Mouse (Mus musculus): ENCODE measurements around the gene Ppp1r21.

Ppp1r21 gene

GRCm38 (mm10) chr17:88613172-88613571, 83.3 kb downstream of the Ppp1r21 start:
- in situ Hi-C loops (cut with MboI): no loop called here

GRCm38 (mm10) chr17:88613721-88614120, 83.8 kb downstream of the Ppp1r21 start:
- in situ Hi-C loops (cut with MboI): no loop called here

GRCm38 (mm10) chr17:88614234-88614633, 84.3 kb downstream of the Ppp1r21 start:
- in situ Hi-C loops (cut with MboI): no loop called here

- in situ Hi-C loops (cut with MboI): no loop called here
These were observed 84.8 kb downstream of the Ppp1r21 start for GRCm38 (mm10) chr17:88614733-88615132.

- in situ Hi-C loops (cut with MboI): no loop called here
These were observed 85.7 kb downstream of the Ppp1r21 start for GRCm38 (mm10) chr17:88615492-88616155.

- in situ Hi-C loops (cut with MboI): no loop called here
These were observed 91.0 kb downstream of the Ppp1r21 start for GRCm38 (mm10) chr17:88620935-88621334.

- in situ Hi-C loops (cut with MboI): no loop called here
These were observed 91.5 kb downstream of the Ppp1r21 start for GRCm38 (mm10) chr17:88621374-88621773.

GRCm38 (mm10) chr17:88622711-88623110, 92.8 kb downstream of the Ppp1r21 start:
- in situ Hi-C loops (cut with MboI): no loop called here

- in situ Hi-C loops (cut with MboI): no loop called here
These were observed 94.5 kb downstream of the Ppp1r21 start for GRCm38 (mm10) chr17:88624386-88624785.

- in situ Hi-C loops (cut with MboI): loop anchor here (25.0 kb wide), 1 partner anchor 363 kb away; no protein-coding TSS in a partner anchor
These were observed 95.4 kb downstream of the Ppp1r21 start for GRCm38 (mm10) chr17:88625350-88625749.

GRCm38 (mm10) chr17:88625931-88626330, 96.0 kb downstream of the Ppp1r21 start:
- in situ Hi-C loops (cut with MboI): loop anchor here (25.0 kb wide), 1 partner anchor 364 kb away; no protein-coding TSS in a partner anchor

GRCm38 (mm10) chr17:88626347-88626811, 96.5 kb downstream of the Ppp1r21 start:
- in situ Hi-C loops (cut with MboI): loop anchor here (25.0 kb wide), 1 partner anchor 364 kb away; no protein-coding TSS in a partner anchor

GRCm38 (mm10) chr17:88627150-88627549, 97.2 kb downstream of the Ppp1r21 start:
- in situ Hi-C loops (cut with MboI): loop anchor here (25.0 kb wide), 1 partner anchor 365 kb away; no protein-coding TSS in a partner anchor

- in situ Hi-C loops (cut with MboI): loop anchor here (25.0 kb wide), 1 partner anchor 367 kb away; no protein-coding TSS in a partner anchor
These were observed 98.9 kb downstream of the Ppp1r21 start for GRCm38 (mm10) chr17:88628676-88629380.

- in situ Hi-C loops (cut with MboI): loop anchor here (25.0 kb wide), 1 partner anchor 367 kb away; no protein-coding TSS in a partner anchor
These were observed 99.5 kb downstream of the Ppp1r21 start for GRCm38 (mm10) chr17:88629381-88629759.

GRCm38 (mm10) chr17:88629931-88630553, 100.1 kb downstream of the Ppp1r21 start:
- in situ Hi-C loops (cut with MboI): loop anchor here (25.0 kb wide), 1 partner anchor 368 kb away; no protein-coding TSS in a partner anchor

- in situ Hi-C loops (cut with MboI): loop anchor here (25.0 kb wide), 1 partner anchor 368 kb away; no protein-coding TSS in a partner anchor
These were observed 100.6 kb downstream of the Ppp1r21 start for GRCm38 (mm10) chr17:88630554-88630948.

- in situ Hi-C loops (cut with MboI): loop anchor here (25.0 kb wide), 1 partner anchor 370 kb away; no protein-coding TSS in a partner anchor
These were observed 102.7 kb downstream of the Ppp1r21 start for GRCm38 (mm10) chr17:88632631-88633030.

GRCm38 (mm10) chr17:88636076-88636475, 106.2 kb downstream of the Ppp1r21 start:
- in situ Hi-C loops (cut with MboI): loop anchor here (25.0 kb wide), 1 partner anchor 374 kb away; no protein-coding TSS in a partner anchor

GRCm38 (mm10) chr17:88636587-88636986, 106.7 kb downstream of the Ppp1r21 start:
- in situ Hi-C loops (cut with MboI): loop anchor here (25.0 kb wide), 1 partner anchor 374 kb away; no protein-coding TSS in a partner anchor
